Mouse (Mus musculus): ENCODE results near the gene Ccnc.

The Ccnc gene

GRCm38 (mm10) chr4:21801620-21802019 lies 74.1 kb downstream of the Ccnc start:
- no peak for DNase-seq (ENCODE audit: low spot score in 2 of 2)

GRCm38 (mm10) chr4:21807204-21807603 lies 79.7 kb downstream of the Ccnc start:
- no peak for DNase-seq (ENCODE audit: low spot score in 2 of 2)

Data from frontal cortex, postnatal 25 days (tissue).